Mouse (Mus musculus) left cerebral cortex, postnatal 10 days (tissue): Measurements from ENCODE around the gene Gstm7. TPM values are rescaled to one million over a fixed set of nuclear protein-coding genes. Genes with fewer than 3 reads are reported as not detected.
"Not testable (repeated sequence)": the region's sequence is repeated elsewhere in the genome, so short reads cannot be mapped to it uniquely, and the experiment has no call there.

Source experiments
- DNase-seq, 2 experiments: peaks; one replicate each; pipeline ENCODE4 v3.0.0; 2021 to 2022; ENCODE audit warnings: low spot score in 2 of 2, mixed read lengths in 1 of 2; ENCODE audit errors: extremely low spot score in 1 of 2
- intact Hi-C: fragments of 180-260 bp; cut with DNase I; formaldehyde crosslinking; loops from one replicate; pipeline ENCODE4 v1.15.1; 2025
- total RNA-seq, 2 experiments: library from RNA; stranded (reverse); gene quantifications; 2 replicates each; pipeline ENCODE4 v1.2.3; 2021

The Gstm7 gene
- total RNA-seq, 2 experiments from 2014 or later = 44.2 TPM

GRCm38 (mm10) chr3:107895720-107896569 is 35.7 kb downstream of the Gstm7 start, which contains the start of gene Gstm5:
Gstm5 (plus strand) TSS chr3:107895821.
- intact Hi-C loops = no loop called here
- peak; percentile 81 to 94 for DNase-seq

- no peak for DNase-seq
- intact Hi-C loops = no loop called here
Observed at GRCm38 (mm10) chr3:107895194-107895719, 36.4 kb downstream of the Gstm7 start.

GRCm38 (mm10) chr3:107889236-107889635 is 42.4 kb downstream of the Gstm7 start:
- DNase-seq, intact Hi-C loops: not testable (repeated sequence)

GRCm38 (mm10) chr3:107887674-107888495 is 43.7 kb downstream of the Gstm7 start:
- peak; percentile 71 to 76 for DNase-seq
- intact Hi-C loops = no loop called here

GRCm38 (mm10) chr3:107877747-107878736 is 53.6 kb downstream of the Gstm7 start:
- intact Hi-C loops = no loop called here
- DNase-seq = no peak

- intact Hi-C loops = no loop called here
Observed at GRCm38 (mm10) chr3:107877005-107877404, 54.6 kb downstream of the Gstm7 start, which contains the start of gene Eps8l3. Eps8l3 (plus strand) TSS chr3:107877229.

More at GRCm38 (mm10) chr3:107877005-107877404, 54.6 kb downstream of the Gstm7 start, which contains the start of gene Eps8l3:
- DNase-seq = no peak

Other genes starting within 250 kb of the Gstm7 start
- gene Ahcyl1, start 235.3 kb downstream of the Gstm7 start, total RNA-seq = 100 to 1,000 TPM; 246 to 267 TPM
- 1 to 10 TPM; 7.5 to 8.3 TPM for gene Csf1, start 171.3 kb downstream of the Gstm7 start, total RNA-seq
- gene Eps8l3, start 54.6 kb downstream of the Gstm7 start, total RNA-seq = not detected
- gene Gstm5, start 36.0 kb downstream of the Gstm7 start, total RNA-seq = 100 to 1,000 TPM; 138 to 141 TPM
- gene Gstm6, start 11.9 kb upstream of the Gstm7 start, total RNA-seq = 1 to 10 TPM; 3.6 to 7.2 TPM
- not detected for gene Gstm3, start 37.5 kb upstream of the Gstm7 start, total RNA-seq
- 1 to 10 TPM; 2.5 to 3.7 TPM for gene Gstm2, start 54.6 kb upstream of the Gstm7 start, total RNA-seq
- 10 to 100 TPM; 54.5 to 67.8 TPM for gene Gstm1, start 86.2 kb upstream of the Gstm7 start, total RNA-seq
- 10 to 100 TPM; 13.2 to 13.5 TPM for gene Gstm4, start 113.1 kb upstream of the Gstm7 start, total RNA-seq
- gene Ampd2, start 154.8 kb upstream of the Gstm7 start, total RNA-seq = 10 to 100 TPM; 51.8 to 53.7 TPM
- gene Gnat2, start 161.0 kb upstream of the Gstm7 start, total RNA-seq = not detected
- 10 to 100 TPM; 46.6 to 50.9 TPM for gene Gnai3, start 214.3 kb upstream of the Gstm7 start, total RNA-seq
- gene Gpr61, start 223.1 kb upstream of the Gstm7 start, total RNA-seq = 10 to 100 TPM; 20.4 to 21.3 TPM